Mouse (Mus musculus): ENCODE results near the gene Mfsd13b. TPM values are rescaled to one million over a fixed set of nuclear protein-coding genes. Genes with fewer than 3 reads are reported as not detected.

Gene Mfsd13b
- polyA plus RNA-seq, 2 experiments: 0.36 to 0.55 TPM

DNA sequence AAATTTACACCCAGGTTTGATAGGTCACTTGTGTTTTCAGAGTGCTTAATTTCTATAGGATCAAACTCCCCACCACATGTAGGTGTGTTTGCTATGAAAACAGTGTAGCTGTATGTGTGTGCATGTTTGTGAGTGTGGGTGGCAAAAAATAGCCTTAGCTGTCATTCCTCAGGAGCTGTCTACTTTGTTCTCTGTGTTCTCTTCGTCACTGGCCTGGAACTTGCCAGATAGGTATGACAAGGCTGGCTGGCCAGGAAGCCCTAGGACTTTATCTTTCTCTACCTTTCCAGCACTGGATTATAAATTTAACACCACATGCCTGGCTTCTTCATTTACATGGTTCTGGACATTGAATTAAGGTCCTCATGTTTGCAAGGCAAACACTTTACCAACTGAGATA, 61.9 kb downstream of the Mfsd13b start:
- Histone ChIP-seq H3K9me3 (ENCODE audit: control insufficient read depth, low read length) (no peaks in the 10 kb centered on the region), H3K4me3 (replicated peaks; ENCODE audit: low read length) (no peak overlapping the region), H3K4me1 (ENCODE audit: control insufficient read depth, insufficient read depth, low read length) (peaks cover 32% of the 10 kb centered on the region), H3K9ac (ENCODE audit: low read depth, low read length, severe bottlenecking) (no peak overlapping the region), H3K27ac (replicated peaks; ENCODE audit: low read depth, low read length) (no peak overlapping the region), H3K36me3 (ENCODE audit: control insufficient read depth, insufficient read depth, low read length) (peaks cover 8% of the 10 kb centered on the region), H3K27me3 (ENCODE audit: control insufficient read depth, insufficient read depth, low read length) (no peaks in the 10 kb centered on the region), H3K4me2 (replicated peaks; ENCODE audit: low read depth, low read length, severe bottlenecking) (no peak overlapping the region)
- DNase-seq (ENCODE audit: low spot score) (no peak), ATAC-seq (ENCODE audit: low FRiP score, low read depth) (no peak)
- no peak for TF ChIP-seq POLR2A (IDR thresholded peaks at IDR 0.05; ENCODE audit: borderline replicate concordance, extremely low read depth, insufficient read depth, insufficient read length)
- 67% methylated on average over 1 of the region's 1 CpGs for WGBS

GRCm38 (mm10) chr7:121045671-121046453, 63.6 kb downstream of the Mfsd13b start:
- 70% methylated on average over 6 of the region's 6 CpGs for WGBS
- Histone ChIP-seq H3K4me2 (replicated peaks; ENCODE audit: low read depth, low read length, severe bottlenecking) (no peak overlapping the region), H3K9ac (ENCODE audit: low read depth, low read length, severe bottlenecking) (no peak overlapping the region), H3K4me1 (ENCODE audit: control insufficient read depth, insufficient read depth, low read length) (peaks cover 16% of the 10 kb centered on the region), H3K27ac (replicated peaks; ENCODE audit: low read depth, low read length) (no peak overlapping the region), H3K9me3 (ENCODE audit: control insufficient read depth, low read length) (no peaks in the 10 kb centered on the region), H3K27me3 (ENCODE audit: control insufficient read depth, insufficient read depth, low read length) (no peaks in the 10 kb centered on the region), H3K36me3 (ENCODE audit: control insufficient read depth, insufficient read depth, low read length) (peaks cover 16% of the 10 kb centered on the region), H3K4me3 (replicated peaks; ENCODE audit: low read length) (no peak overlapping the region)
- ATAC-seq (ENCODE audit: low FRiP score, low read depth) (no peak), DNase-seq (ENCODE audit: low spot score) (no peak)
- no peak for TF ChIP-seq POLR2A (IDR thresholded peaks at IDR 0.05; ENCODE audit: borderline replicate concordance, extremely low read depth, insufficient read depth, insufficient read length)

DNA sequence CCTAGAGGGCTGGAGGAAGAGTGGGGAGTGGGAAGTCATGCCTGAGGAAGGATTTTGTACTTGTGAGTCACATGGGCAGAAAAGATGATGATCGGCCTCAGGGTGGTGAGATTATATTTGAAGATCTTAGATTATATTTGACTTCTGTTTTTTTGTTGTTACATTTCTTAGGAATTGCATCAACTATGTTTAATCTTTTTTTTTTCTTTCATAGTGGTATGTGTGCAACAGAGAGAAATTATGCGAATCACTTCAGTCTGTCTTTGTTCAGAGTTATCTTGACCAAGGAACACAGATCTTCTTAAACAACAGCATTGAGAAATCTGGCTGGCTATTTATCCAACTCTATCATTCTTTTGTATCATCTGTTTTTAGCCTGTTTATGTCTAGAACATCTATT, 65.3 kb downstream of the Mfsd13b start:
- ATAC-seq (ENCODE audit: low FRiP score, low read depth) (no peak), DNase-seq (ENCODE audit: low spot score) (no peak)
- 100% methylated on average over 2 of the region's 2 CpGs for WGBS
- Histone ChIP-seq H3K9me3 (ENCODE audit: control insufficient read depth, low read length) (no peaks in the 10 kb centered on the region), H3K36me3 (ENCODE audit: control insufficient read depth, insufficient read depth, low read length) (peaks cover 30% of the 10 kb centered on the region), H3K4me2 (replicated peaks; ENCODE audit: low read depth, low read length, severe bottlenecking) (no peak overlapping the region), H3K9ac (ENCODE audit: low read depth, low read length, severe bottlenecking) (no peak overlapping the region), H3K4me3 (replicated peaks; ENCODE audit: low read length) (no peak overlapping the region), H3K27me3 (ENCODE audit: control insufficient read depth, insufficient read depth, low read length) (no peaks in the 10 kb centered on the region), H3K4me1 (ENCODE audit: control insufficient read depth, insufficient read depth, low read length) (0 out of 2 replicates have a peak, but pooled peaks cover 2% of the 10 kb centered on the region), H3K27ac (replicated peaks; ENCODE audit: low read depth, low read length) (no peak overlapping the region)
- no peak for TF ChIP-seq POLR2A (IDR thresholded peaks at IDR 0.05; ENCODE audit: borderline replicate concordance, extremely low read depth, insufficient read depth, insufficient read length)

- Histone ChIP-seq H3K4me3 (replicated peaks; ENCODE audit: low read length) (no peak overlapping the region), H3K4me2 (replicated peaks; ENCODE audit: low read depth, low read length, severe bottlenecking) (no peak overlapping the region), H3K27ac (replicated peaks; ENCODE audit: low read depth, low read length) (no peak overlapping the region), H3K9me3 (ENCODE audit: control insufficient read depth, low read length) (no peaks in the 10 kb centered on the region), H3K4me1 (ENCODE audit: control insufficient read depth, insufficient read depth, low read length) (no peaks in the 10 kb centered on the region), H3K9ac (ENCODE audit: low read depth, low read length, severe bottlenecking) (no peak overlapping the region), H3K36me3 (ENCODE audit: control insufficient read depth, insufficient read depth, low read length) (peaks cover 81% of the 10 kb centered on the region), H3K27me3 (ENCODE audit: control insufficient read depth, insufficient read depth, low read length) (no peaks in the 10 kb centered on the region)
- DNase-seq (ENCODE audit: low spot score) (no peak), ATAC-seq (ENCODE audit: low FRiP score, low read depth) (no peak)
- TF ChIP-seq POLR2A (IDR thresholded peaks at IDR 0.05; ENCODE audit: borderline replicate concordance, extremely low read depth, insufficient read depth, insufficient read length): no peak
- WGBS: 87% methylated on average over 4 of the region's 4 CpGs
Measured at GRCm38 (mm10) chr7:121053071-121053470, 70.8 kb downstream of the Mfsd13b start.

- Histone ChIP-seq H3K9me3 (ENCODE audit: control insufficient read depth, low read length) (no peaks in the 10 kb centered on the region), H3K4me3 (replicated peaks; ENCODE audit: low read length) (no peak overlapping the region), H3K27ac (replicated peaks; ENCODE audit: low read depth, low read length) (no peak overlapping the region), H3K4me2 (replicated peaks; ENCODE audit: low read depth, low read length, severe bottlenecking) (no peak overlapping the region), H3K27me3 (ENCODE audit: control insufficient read depth, insufficient read depth, low read length) (no peaks in the 10 kb centered on the region), H3K4me1 (ENCODE audit: control insufficient read depth, insufficient read depth, low read length) (no peaks in the 10 kb centered on the region), H3K36me3 (ENCODE audit: control insufficient read depth, insufficient read depth, low read length) (peaks cover 55% of the 10 kb centered on the region), H3K9ac (ENCODE audit: low read depth, low read length, severe bottlenecking) (no peak overlapping the region)
- 65% methylated on average over 6 of the region's 6 CpGs for WGBS
- ATAC-seq (ENCODE audit: low FRiP score, low read depth) (no peak), DNase-seq (ENCODE audit: low spot score) (no peak)
- no peak for TF ChIP-seq POLR2A (IDR thresholded peaks at IDR 0.05; ENCODE audit: borderline replicate concordance, extremely low read depth, insufficient read depth, insufficient read length)
Measured at GRCm38 (mm10) chr7:121059477-121060218, 77.3 kb downstream of the Mfsd13b start.

Data from limb, embryonic 14.5 days (tissue).